Mouse (Mus musculus) frontal cortex, postnatal 10 days (tissue): ENCODE results near the gene Pigo.

Experiments
- DNase-seq, 2 experiments: peaks; one replicate each; pipeline ENCODE4 v3.0.0; 2022; ENCODE audit warnings: low spot score in 2 of 2, mixed read lengths in 1 of 2

Gene Pigo

DNA sequence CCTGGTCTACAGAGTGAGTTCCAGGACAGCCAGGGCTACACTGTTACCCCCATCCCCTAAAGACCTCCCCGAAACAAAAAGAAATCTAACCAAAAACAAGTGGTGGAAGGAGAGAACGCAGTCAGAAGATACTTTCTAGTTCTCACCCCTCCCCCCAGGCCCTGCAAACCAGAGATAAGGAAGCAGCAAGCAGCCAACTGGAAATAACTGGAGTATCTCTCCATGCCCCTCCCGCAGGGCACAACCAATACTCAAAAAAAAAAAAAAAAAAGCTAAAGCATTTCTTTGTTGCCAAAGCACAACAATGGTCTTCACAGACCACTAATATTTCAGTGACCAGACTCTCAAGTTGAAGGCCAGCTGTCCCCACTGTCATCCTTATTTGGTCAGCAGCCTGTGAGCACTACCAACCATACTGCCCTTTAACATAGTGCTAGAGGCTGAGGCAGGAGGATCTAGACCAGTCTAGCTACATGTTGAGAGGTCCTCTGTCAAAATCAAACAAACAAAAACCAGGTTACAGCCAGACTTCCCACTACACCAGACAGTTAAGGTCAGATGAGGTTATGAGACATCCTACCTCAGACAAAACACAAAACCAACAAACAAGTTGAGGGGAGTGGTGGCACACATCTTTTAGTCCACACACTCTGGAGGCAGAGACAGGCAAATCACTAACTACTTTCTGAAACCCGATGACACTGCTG lies 12.4 kb upstream of the Pigo start:
- no peak for DNase-seq

DNA sequence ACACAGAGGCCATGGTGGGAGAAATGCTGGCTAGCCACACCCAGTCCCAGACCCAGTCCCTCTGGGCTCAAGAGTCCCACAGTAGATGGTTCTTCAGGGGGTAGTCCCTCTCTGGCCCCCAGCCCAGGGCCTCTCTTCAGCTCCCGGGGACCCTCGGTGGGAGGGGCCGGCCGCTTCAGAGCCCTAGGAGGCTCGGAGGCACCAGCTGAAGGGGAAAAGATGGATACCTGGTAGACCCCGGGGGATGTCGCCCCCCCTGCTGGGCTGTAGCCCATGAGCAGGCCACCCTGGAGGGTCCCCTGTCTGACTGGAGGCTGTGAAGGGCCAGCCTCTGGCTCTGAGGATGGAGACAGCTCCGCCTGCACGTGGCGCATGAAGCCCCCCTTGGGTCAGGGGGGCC lies 10.7 kb upstream of the Pigo start:
- DNase-seq, result no peak

DNA sequence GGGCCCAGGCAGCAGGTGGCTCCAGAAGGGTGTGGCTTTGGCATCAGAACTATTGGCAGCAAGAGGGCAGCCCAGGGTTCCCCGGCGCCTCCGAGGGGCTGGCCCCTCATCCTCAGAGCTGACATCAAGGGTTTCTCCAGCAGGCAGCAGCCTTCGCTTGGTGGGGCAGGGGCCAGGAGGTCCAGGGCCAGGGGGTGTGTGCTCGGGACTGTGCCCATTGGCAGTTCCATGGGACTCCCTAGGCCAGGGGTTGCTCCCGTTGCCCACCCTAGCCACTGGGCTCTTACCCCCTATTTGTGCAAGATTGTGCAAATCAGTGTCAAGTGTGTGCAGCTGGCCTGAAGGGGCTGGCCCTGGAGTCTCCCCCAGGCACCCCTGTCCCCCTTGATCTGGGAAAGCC lies 10.2 kb upstream of the Pigo start:
- DNase-seq, result no peak

DNA sequence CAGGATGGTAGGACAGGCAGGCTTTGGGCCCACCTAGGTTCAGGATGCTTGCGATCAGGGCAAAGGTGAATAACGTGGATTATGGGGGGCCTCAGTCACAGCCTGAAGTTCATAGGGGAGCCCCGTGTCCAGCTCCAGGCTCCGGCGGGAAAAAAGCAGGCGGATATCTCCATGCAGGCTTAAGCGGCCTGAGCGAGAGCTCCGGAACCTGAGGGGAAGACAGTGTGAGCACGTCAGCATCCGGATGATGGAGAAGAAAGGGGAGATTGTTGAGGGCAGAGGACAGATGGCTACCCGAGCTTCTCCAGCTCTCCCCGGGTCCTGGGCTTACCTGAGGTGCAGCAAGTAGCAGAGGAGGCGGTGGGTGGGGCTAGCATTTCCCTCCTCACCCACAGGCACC lies 7.9 kb upstream of the Pigo start:
- DNase-seq, result no peak

DNA sequence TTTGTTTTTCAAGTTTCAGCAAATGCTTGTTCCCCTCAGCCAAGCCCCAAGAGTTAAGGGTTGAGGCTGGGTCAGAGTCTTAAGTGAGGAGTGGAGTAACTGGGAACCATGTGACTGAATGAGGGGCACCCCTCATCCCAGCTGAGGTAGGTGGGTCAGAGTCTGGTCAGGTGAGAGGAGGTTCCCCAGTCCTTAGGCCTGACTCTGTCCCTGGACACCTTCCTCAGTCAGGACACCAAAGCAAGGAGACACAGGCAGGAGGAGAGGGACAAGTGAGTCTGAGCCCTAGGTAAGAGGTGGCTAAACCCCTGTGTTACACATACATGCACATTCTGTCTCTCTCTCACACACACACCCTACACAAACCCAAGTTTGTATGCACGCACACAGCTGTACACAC lies 6.9 kb upstream of the Pigo start:
- no peak for DNase-seq

DNA sequence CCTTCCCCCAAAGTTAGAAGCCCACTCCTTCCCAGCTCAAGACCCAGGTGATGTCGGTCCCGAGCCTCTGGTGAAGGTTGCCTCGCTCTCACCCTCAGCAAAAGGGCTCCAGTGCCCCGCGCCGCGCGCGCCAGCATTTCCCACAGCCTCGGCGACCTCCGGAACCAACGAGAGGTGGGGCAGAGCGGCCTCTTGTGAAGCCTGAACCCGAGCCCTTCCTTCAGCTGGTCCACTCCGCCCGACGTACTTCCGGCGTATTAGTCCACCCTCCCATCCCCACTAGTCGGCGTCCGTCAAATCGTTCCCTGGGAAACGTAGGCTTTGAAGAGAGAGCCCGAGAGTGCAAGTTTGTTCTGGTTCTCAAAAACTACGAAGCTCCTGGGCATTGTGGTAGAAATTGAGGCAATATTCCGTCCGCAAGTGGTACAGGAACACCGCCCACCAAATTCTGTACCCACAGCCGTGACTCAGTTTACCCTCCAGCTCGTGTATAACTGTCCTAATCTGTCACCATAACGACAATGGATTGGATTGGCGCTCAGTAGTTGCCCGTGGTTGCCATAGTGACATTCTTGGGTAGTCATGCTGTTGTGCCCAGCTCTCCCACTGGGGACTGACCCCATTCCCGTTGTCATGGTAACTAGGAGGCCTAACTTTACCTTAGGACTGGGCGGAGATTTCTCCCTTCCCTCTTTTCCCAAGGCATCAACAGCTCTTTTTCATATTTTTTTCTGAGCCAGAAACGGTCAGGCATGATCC lies 5.8 kb upstream of the Pigo start, which contains the start of gene Stoml2:
Stoml2 (minus strand) TSS at position 474 of the 759 bp plus-strand sequence.
- DNase-seq, result peak; percentile 89

DNA sequence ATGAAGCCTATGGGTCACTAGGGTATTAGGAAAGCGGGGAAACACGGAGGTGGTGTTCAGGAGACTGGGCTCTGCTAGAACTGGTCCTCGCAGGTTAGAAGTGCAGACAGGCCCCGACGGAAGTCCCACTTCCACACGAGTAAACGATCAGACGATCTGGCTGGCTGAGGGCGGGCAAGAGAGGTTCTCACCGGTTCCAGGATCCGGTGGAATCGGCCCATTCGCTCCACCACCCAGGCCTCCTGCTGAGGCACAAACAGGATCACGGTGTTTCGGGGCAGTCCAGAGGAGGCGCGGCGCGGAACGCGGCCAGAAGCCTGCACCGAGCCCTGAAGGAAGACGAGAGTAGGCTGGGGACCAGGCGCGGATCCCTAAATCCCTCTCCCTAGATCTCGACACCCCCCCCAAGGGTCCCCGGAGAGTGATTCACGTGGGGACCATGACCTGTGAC lies 5.2 kb upstream of the Pigo start:
- DNase-seq, result no peak

DNA sequence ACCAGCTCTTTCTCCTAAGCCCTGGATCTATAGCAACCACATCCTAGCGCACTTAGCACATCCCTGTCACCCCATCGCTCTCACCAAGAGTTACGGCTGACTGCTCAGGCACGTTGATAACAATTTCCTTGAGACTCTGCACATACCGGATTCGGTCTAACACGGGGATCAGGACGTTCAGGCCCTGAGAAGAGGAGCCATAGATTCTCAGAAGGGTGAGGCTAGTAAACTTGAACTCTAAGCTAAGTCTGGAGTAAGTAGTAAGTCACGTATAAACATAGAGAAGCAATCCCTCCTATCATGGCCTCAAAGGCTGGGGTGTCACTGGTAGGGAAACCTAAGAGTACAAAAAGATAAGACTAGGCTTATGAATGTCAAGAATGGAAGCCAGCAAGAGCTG lies 4.7 kb upstream of the Pigo start:
- DNase-seq, result no peak

DNA sequence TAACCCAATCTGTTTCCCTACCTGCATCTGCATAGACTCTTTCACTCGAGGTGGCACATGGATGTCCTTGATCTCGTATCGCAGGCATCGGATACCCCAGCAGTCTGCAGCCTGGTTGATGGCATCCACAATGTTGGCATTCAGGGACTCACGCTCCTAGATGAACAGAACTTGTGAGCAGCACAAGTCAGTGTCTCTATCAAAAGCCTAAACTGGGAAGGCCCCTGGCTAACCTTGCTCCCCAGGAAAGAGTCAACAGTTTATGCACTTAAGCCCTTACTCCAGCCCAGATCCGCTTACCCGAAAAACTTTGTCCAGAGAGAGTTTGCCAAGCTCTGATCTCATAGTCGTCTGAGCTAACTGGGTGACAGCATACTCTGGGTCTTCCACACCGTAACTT lies 4.1 kb upstream of the Pigo start:
- DNase-seq, result no peak

DNA sequence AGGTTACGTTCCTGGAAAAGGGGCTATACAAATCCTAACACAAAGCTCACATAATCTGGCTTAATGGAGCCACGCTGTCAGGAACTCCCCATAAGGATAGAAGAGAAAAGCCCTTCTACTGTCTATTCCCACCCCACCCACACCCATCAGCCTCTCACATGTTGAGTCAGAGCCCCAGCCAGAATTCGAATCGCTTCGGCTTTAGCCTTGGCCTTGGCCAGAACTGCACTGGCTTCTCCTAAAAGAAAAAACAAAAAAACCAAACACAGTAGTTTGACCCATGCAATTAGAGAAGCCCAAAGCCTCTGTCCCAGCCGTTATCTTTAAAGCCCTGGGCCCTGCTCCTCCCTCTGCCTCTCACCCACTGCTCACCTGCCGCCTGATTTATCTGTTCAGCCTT lies 3.5 kb upstream of the Pigo start:
- no peak for DNase-seq

DNA sequence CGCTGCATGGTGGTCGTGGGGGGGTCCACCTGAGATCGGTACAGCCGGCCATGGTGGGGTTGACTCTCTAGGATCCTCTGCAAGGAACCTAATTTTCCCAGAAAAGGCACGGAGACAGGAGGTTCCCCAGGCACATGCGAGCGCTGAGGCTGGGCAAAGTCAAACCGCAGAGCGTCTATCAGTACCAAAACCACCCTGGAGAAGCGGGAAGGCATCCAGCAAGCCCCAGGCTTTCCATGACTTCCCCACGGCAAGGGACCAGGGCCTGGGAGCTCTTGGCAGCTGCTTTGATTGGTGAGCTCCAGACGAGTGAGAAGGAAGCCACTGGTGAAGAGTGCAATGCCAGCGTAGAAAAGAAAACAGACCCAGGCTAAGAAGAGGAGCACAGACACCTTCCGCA lies 946 bp downstream of the Pigo start:
- DNase-seq, result no peak

DNA sequence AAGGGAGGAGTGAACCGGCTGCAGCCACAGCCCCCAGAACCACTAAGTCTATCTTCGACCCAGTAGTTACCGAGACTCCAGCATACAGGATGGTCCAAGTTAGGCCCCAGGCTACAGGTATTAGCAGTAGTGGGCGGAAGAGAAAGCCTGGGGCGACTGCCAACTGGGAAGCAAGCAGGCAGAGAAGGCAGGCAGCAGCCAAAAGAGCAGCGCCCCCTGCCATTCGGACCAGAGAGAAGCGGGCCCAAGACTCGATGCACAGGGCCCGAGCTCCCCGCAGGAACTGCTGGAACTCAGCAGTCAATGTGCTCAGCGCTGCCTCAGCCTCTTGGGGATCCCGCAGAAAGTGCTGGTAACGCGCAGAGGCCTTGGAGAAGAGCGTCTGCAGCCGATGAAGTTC lies 4.3 kb downstream of the Pigo start:
- no peak for DNase-seq

DNA sequence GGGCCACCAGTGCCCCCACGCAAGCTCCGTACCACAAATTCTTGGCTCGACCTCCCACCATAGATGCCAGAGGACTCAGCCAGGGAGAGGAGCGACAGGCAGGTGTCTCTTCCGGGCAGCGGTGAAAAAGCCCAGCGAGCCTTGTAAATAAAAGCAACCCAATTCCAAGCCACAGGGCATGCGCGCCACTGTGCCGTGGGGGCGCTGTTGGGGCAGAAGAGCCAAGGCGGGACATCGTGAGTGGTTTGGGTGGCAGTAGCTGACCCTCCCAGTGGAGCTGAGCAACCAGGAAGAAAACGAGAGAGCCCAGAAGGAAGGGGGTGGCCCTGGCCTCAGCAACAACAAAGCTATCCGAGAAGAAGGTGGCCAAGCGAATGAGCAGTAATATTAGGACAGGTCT lies 4.7 kb downstream of the Pigo start:
- no peak for DNase-seq

DNA sequence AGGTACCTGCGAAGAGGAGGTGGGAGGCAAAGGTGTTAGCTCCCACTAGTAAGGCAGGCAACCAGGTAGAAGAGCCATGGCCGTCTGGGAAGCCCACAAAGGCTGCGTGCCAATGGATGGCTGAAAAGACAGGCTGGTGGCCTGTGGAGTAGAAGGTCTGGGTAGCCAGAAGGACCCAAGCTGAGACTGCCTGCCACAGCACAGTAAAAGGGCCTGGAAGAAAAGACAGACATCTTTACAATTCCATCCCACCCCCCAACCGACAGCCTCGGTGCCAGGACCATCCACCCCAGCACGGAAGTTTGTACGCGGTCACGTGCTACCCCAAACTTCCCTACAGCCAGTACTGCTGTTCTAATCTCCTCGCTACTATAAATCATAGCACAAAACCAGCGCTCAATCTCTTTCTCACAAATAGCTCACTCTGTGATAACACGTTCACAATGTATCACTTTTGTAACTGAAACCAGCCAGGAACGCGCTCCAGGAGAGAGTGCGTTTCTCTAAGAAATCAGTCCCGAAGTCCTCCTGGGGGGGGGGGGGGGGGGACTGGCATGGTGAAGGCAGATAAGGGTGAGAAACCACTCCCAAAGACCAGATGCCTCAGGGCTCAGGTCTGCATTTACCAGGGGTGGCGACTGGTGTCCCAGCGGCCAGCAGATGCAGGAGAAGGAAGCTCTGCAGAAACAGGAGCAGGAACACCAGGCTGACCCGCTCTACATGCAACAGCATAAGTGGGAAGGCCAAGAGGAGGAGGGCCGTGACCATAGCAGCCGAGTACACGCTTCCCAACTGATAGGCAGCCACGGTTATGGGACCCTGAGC lies 5.8 kb downstream of the Pigo start:
- DNase-seq, result no peak

DNA sequence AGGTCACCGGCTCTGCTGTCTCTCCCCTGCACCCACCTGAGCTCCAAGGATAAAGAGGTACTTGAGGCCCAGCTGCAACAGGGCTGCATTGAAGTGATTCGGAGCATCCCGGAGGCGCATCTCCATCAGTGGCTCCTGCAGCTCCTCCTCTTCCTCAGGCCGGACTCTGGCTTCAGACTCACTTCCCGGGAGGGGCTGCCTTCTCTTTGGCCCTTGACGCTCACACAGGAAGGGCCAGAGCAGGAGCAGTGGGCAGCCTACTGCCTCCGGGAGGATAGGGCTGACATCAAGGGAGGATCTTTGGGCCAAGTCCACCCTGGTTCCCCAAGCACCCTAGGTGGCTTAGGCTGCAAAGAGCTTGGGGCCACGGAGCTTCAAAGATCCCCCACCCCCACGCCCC lies 6.4 kb downstream of the Pigo start:
- no peak for DNase-seq

DNA sequence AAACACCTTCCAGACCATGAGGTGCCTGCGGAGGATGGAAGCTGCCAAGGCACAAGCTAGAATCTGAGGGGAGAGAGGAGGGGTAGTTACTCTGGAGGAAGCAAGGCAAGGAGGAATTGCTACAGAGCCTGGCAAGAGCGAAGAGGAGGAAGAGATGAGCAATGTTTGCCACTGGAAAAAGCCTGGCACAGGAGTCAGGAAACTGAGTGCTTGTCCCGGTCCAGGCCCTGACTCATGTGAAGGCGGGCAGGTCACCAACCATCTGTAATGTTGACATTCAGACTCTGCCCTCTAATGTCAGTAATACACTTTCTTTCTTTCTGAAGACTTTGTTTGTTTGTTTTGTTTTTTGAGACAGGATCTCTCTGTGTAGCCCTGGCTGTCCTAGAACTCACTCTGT lies 7.5 kb downstream of the Pigo start:
- DNase-seq, result no peak

DNA sequence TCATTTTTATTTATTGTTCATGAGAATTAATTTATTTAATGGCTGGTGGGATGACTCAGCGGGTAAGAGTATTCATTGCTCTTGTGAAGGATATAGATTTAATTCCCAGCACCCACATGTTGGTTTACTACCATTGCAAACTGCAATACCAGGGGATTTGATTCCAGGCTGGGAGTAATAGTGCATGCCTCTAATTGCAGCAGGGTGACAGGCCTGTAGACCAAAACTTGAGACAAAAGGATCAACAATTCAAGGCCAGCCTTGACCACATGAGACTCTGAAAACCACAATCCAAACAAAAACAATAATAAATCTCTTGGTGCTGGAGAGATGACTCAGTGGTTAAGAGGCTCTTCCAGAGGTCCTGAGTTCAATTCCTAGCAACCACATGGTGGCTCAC lies 13.5 kb downstream of the Pigo start:
- DNase-seq, result no peak

DNA sequence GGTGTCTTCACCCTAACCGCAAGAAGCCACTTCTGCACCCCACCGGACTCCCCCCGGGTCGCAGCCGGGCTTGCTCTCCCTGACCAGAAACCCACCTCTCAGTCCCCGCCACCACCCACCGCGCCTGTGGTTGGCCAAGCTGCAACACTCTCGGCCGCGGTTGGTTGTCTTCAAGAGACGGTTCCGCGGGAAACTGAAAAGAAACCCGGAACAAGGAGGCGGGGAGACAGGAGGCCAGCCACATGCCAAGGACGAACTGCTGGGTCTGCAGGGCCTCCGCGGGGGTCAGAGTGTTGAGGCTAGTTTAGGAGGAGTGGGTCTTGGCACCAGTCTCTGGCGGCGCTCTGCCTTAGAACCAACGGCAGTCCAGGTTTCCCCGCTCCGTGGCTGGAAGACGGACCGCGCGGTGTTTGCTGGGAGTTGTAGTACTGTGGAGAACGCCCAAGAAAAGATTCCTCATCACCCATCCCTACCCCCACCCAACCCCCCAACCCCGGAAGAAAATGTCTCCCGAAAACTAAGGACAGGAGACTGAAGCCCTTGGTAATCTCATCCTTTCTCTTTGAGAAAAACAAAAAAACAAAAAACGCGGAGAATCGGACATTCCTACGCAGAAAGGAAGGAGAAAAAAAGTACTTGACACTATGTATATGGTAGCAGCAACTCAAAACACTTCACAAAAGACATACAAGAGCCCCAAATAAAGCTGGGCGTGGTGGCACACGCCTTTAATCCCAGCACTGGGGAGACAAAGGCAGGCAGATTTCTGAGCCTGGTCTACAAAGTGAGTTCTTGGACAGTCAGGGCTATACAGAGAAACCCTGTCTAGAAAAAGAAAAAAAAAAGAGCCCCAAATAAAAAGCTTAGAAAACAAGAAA lies 15.2 kb downstream of the Pigo start, which contains the start of gene Fancg:
Fancg (minus strand) TSS at position 346 of the 878 bp plus-strand sequence.
- DNase-seq, result peak; percentile 65 to 83

DNA sequence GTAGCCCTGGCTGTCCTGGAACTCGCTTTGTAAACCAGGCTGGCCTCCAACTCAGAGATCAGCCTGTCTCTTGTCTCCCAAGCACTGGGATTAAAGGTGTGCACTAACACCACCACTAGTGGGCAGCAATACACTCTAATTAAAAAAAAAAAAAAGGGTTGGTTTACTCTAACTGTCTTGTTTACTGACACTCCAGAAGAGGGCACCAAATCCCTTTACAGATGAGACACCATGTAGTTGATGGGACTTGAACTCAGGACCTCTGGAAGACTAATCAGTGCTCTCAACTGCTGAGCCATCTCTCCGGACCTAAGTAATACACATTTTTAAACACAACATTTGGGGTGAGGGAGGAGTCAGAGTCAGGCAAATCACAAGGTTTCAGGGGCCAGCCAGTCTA lies 19.9 kb downstream of the Pigo start:
- no peak for DNase-seq

DNA sequence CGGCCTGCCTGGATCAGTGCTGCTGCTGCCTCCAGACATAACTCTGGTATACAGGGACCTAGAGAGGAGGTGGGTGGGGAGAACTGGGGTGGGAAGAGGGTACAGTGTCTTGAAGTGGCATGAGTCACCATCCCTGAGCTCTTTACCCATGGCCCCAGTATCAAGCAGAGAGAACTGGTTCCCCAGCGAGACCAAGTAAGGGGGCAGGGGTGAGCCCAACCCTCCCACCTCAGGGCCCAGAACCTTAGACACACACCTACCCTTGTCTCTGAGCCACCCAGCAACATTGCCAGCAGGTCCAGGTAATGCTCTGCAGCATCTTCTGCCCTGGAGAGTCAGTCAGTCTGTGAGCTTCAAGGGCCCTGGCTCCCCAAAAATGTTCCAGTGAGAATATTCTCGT lies 20.7 kb downstream of the Pigo start:
- DNase-seq, result no peak

DNA sequence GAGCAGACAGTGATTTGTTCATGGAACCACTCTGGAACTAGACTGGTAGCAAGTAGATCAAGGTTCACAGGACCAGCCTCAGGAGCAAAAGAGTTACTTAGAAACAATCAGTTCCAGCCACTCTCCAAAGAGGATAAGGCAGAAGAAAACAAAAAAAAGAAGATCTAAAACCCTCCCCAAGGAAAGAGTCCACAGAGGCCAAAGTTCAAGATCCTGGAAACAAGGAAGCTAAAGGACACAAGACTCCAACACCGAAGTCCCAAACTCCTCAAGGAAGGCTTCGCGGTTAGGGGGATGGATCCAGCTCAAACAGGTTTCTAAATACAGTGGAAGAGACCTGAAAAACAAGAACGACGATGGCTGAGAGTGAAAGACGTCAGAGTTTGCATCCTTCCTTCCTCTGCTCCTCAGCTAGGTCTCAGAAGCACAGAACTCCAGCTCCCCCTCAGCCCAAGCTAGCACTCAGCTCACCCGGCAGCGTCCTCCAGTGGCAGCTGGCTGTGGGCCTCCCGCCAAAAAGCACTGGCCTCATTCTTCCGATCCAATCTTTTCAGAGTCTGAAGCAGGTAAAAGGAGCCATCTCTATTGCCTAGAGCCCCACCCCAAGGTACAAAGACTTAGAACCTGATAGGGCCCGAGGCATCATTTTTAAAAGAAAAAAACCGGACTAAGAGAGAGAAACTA lies 22.7 kb downstream of the Pigo start:
- DNase-seq, result no peak
